In the genomic region with DNA sequence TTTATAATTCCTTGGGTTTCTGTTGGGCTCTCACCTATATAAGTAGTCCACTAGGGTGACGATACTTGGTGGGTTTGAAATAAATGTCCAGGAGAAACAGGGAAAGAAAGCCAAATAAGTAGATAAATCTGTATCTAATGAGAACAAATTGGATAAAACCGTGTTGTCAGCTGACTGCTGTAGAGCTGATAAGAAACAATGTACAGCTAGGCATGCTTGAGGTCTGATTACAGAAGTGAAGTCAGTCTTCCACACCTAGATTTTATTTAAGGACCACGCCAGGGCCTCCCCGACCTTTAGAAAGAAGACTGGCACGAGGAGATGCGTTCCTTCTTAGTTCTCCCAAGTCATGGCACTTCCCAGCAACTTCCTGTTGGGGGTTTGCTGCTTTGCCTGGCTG, we compare ENCODE assay signal across 26 mouse cellular contexts. TPM values are rescaled to one million over a fixed set of nuclear protein-coding genes. Genes with fewer than 3 reads are reported as not detected.
"Had no signal": no experiment of that assay in that cellular context is flagged by ENCODE, and none has a peak within 500 bp of the region (broad histone marks: within the 10 kb centered on the region; RNA-seq: fewer than 3 reads in every experiment).

No protein-coding gene starts in this region.

- ATAC-seq: intestine, embryonic 16.5 days had no signal

- H3K9me3 ChIP-seq: limb, embryonic 10.5 days; limb, embryonic 13.5 days; midbrain, embryonic 10.5 days; stomach, embryonic 15.5 days had no signal

- DNase-seq: kidney, adult 18-20 months; kidney, adult 9 months; kidney, postnatal 14 days; kidney, postnatal 4 days; lung, adult 2 months; lung, postnatal 14 days; lung, postnatal 4 days; midbrain, embryonic 14.5 days; right cerebral cortex, postnatal 14 days; right cerebral cortex, postnatal 4 days; thymus, postnatal 25 days had no signal

- H3K4me3 ChIP-seq: limb, embryonic 10.5 days; limb, embryonic 13.5 days; midbrain, embryonic 10.5 days; stomach, embryonic 15.5 days had no signal

- H3K27me3 ChIP-seq: limb, embryonic 13.5 days; stomach, embryonic 15.5 days had no signal

- H3K9ac ChIP-seq: limb, embryonic 13.5 days; stomach, embryonic 15.5 days had no signal

- H3K27ac ChIP-seq: limb, embryonic 10.5 days; limb, embryonic 13.5 days; midbrain, embryonic 10.5 days; stomach, embryonic 15.5 days had no signal

- H3K4me2 ChIP-seq: limb, embryonic 13.5 days; stomach, embryonic 15.5 days had no signal

RNA-seq across cellular contexts. Expression of gene Leap2, which starts 10.1 kb away (rescaled TPM):
- total RNA-seq: layer of hippocampus, adult 18-20 months; layer of hippocampus, postnatal 14 days; left cerebral cortex, postnatal 25 days; megakaryocyte progenitor cell, adult 5-6 weeks; midbrain, postnatal 0 days had no signal
- polyA plus RNA-seq: limb, embryonic 10.5 days; lung, adult 2 months; lung, embryonic 16.5 days; midbrain, embryonic 10.5 days; midbrain, embryonic 14.5 days; midbrain, postnatal 0 days; neural tube, embryonic 11.5 days; neural tube, embryonic 14.5 days had no signal

RNA-seq across cellular contexts. Expression of gene Gm10447, which starts 23.9 kb away (rescaled TPM):
- total RNA-seq: megakaryocyte progenitor cell, adult 5-6 weeks; midbrain, postnatal 0 days had no signal
- polyA plus RNA-seq: kidney, embryonic 16.5 days; midbrain, embryonic 10.5 days; midbrain, embryonic 14.5 days; neural tube, embryonic 11.5 days; neural tube, embryonic 14.5 days; thymus, postnatal 0 days had no signal
